Mouse (Mus musculus) urinary bladder, postnatal 4 days (tissue): ENCODE results near the gene Pex26.

Experiments used
- DNase-seq, 2 experiments: peaks; one replicate each; pipeline ENCODE4 v3.0.0; 2021 to 2022; ENCODE audit warnings: low spot score in 2 of 2

The Pex26 gene

DNA sequence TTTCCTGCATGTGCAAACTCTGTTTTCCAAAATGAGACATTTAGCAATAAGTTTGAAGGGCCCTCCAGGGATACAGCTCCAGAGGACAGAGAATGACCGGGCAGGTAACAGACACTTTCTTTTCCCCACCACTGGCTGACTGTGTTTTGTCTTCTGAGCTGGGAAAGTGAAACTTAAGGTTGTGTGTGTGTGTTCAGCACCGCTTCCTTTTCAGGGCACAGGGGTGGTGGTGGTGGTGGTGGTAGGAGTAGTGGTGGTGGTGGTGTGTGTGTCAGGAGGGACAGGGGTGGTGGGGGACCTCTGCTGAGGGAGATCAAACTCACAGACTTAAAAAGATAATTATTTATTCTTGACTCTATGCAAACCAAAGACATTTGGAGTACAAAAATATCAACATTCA lies 58.3 kb downstream of the Pex26 start:
- DNase-seq: no peak

GRCm38 (mm10) chr6:121243161-121243560 lies 59.7 kb downstream of the Pex26 start:
- DNase-seq: no peak

GRCm38 (mm10) chr6:121245127-121246036 lies 61.9 kb downstream of the Pex26 start, which contains the start of gene Usp18:
TSS of gene Usp18 (plus strand) at chr6:121245906.
- peak; percentile 81 to 90 for DNase-seq

- no peak for DNase-seq
Observed at GRCm38 (mm10) chr6:121246037-121246361, 62.5 kb downstream of the Pex26 start.
